Mouse (Mus musculus) embryonic fibroblast, embryonic 13.5 days (primary cell): ENCODE data around the gene Olfr1446.

Experiments
- CTCF ChIP-seq: IDR thresholded peaks from 2 replicates; pipeline ENCODE4 v1.5.1; 2011; ENCODE audit warnings: mild to moderate bottlenecking, control low read depth, low read length, moderate library complexity, borderline replicate concordance; ENCODE audit not compliant: insufficient read depth
- POLR2A ChIP-seq: IDR thresholded peaks from 2 replicates; pipeline ENCODE4 v1.6.1; 2011; ENCODE audit warnings: low read depth, mild to moderate bottlenecking, control low read depth, low read length, moderate library complexity

DNA sequence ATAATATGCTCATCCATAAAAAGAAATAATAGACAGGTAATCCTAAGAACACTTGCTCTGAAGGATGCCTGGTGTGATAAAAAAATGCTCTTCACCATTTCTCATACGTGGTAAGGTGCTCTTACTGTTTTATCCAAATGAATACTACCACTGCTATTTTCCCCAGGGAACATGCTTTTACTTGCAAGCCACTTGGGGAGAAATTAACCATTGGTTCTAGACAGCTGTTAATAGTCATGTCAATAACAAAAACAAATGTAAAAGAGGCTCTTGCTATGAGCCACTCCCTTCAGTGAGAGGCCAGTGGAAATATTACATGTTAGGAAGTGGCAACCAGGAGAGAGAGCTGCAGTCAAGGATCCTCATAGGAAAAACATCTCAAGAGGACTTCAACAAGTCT is 31.0 kb upstream of the Olfr1446 start, which contains the start of gene Olfr1448:
- TF ChIP-seq POLR2A (no peak), CTCF (no peak)
